Mouse (Mus musculus): ENCODE data around the gene Acot2.
"Not testable (repeated sequence)": the region's sequence is repeated elsewhere in the genome, so short reads cannot be mapped to it uniquely, and the experiment has no call there.

Gene Acot2

DNA sequence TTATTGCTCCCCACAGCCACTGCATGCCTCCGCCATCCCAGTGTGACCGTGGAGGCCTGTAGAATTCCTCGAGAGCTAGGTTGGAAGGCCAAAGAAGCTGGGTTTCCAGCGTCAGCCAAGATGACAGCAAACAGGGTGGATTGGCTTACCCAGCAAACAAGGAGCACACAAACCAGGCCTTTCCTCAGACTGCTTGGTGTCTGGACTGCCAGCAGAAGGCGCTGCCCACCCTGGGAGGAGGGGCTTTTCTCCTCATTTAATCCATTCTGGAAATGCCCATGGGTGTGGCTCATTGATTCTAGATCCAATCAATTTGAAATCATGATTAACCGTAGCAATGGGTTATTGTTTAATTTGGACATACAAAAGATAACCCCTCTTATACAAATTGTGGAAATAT is 25.5 kb downstream of the Acot2 start:
- no peak for TF ChIP-seq GATA4 (IDR thresholded peaks at IDR 0.05; ENCODE audit: insufficient replicate concordance, low read length)

DNA sequence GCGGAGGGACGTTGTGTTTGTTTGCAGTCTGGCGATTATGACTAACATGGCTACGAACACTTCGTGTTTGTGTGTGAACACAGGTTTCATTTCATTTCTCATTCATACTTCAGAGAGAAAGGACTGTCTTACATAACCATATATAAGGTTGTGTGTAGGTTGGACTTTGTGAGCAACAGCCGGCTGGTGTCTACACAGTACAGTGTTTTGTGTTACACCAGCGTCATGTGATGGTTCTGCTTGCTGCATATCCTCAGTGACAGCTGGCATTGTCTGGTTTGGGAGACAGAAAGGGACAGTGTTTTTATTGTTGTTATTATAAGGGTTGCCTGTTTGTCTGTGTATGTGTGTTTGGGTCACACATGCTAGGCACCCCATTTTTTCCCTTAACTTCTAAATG is 26.0 kb downstream of the Acot2 start:
- TF ChIP-seq GATA4 (IDR thresholded peaks at IDR 0.05; ENCODE audit: insufficient replicate concordance, low read length), result no peak

DNA sequence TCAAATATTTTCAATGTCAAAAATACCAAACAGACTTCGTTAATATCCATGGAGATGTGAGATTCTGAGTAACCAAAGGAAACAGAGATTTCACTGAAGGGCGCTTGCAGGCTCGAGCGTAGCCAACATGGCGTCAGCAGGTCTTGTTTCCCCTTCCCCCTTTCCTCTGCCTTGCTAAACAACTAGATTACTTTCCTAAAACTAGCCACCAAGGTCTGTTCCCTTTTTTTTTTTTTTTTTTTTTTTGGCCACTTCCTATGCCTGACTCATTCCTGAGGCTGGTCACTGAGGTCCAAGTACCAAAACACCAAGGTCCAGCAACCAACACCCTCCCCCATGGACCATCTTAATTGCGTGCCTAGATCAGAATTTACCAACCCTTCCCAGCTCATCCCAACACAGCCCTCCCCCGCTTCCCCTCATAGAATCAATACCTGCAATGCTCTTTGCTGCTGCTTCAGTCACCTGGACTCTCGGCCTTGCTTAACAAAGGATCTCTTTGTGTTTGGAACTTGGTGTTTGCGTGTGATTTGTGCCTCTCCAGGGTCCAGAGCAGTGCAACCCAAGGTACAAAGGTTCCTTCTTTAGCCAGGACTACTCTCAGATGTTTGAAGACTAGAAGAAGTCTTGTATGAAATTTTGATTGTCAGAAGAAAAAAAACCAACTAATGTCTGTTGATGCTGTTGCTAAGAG is 35.5 kb downstream of the Acot2 start:
- no peak for TF ChIP-seq GATA4 (IDR thresholded peaks at IDR 0.05; ENCODE audit: insufficient replicate concordance, low read length)

DNA sequence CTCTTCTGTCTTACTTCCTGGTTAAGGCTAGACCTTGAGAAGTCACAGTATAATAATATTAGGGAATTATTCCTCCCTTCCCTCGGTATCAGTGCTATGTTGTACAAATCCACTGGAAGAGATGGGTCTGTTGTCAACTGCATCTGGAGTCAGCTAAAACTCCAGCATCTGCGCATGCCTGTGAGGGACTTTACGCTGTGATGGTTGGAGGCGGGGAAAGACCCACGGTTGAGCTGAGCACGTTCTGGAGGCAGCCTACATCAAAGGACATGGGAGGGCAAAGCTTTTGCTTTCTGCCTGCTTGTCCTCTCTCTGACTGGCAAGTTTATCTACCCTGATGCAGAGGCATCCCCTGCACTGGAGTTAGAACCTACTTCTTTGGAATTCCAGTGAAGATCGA is 38.2 kb downstream of the Acot2 start:
- no peak for TF ChIP-seq GATA4 (IDR thresholded peaks at IDR 0.05; ENCODE audit: insufficient replicate concordance, low read length)

DNA sequence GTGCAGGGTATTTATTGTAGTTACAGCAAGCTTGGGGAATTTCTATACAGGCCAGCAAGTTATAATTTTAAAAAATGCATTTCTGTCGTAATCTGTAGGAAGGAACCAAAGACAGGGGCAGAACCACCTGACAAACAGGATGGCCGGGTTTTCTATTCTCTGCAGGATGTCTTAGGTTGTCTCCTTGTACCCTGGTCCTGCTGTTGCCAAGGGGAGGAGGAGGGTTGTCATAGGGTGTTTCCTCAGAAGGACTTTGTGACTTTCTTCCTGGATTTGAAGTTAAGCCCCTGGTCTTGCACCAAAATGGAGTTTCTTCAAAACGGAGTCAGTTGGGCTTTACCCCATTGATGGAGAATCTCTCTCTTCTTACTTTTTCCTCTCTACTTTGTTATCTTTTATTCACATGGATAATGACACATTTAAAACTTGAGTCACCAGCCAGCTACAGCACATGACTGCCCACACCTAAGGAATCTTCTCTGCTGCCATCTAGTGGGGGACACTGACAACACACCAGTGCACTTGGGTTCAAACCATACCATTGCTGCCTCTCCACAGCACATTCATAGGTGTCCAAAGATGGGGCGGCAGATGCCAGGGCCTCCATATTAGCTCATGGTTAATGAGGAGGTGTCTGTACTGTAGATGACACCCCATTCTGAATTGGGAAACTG is 43.1 kb downstream of the Acot2 start:
- no peak for TF ChIP-seq GATA4 (IDR thresholded peaks at IDR 0.05; ENCODE audit: insufficient replicate concordance, low read length)

DNA sequence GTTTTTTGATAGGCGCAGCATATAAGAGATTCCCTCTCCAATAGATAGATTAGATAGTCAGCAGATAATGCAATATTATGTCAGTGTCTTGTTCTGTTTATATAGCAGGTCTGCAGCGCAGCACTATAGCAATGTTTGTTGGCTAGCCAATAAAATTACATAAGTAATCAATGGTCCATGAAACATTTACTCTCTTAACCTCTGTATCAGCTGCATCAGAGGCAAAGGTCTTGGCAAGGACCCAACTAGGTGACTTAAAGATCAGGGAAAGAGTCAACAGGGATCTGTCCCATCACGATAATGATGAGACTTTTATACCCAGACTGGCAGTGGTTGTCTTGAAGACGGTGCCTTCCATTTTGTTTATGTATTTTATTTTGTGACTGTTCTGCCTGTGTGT is 45.2 kb downstream of the Acot2 start:
- peak; percentile 91 for TF ChIP-seq GATA4 (IDR thresholded peaks at IDR 0.05; ENCODE audit: insufficient replicate concordance, low read length)

DNA sequence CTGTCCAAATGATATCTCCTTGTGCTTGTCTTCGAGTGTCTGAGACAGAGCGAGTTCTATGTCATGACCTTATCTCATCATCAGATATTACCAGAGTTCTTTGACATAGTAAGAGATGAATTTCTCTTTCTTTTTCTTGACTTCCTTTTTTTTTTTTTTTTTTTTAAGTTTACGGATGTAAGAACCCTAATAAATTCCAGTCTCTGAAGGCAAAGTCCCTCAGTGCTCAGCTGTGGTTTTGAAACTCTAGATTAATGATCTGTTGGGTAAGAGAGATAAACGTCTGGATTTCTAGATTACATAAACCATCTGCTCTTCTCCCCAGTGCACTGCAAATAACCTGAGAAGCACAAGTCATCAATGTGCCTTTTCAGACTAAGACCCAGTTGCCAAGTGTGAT is 46.4 kb downstream of the Acot2 start:
- peak; percentile 57; the same call in 1 of the 2 replicates for TF ChIP-seq GATA4 (IDR thresholded peaks at IDR 0.05; ENCODE audit: insufficient replicate concordance, low read length)

DNA sequence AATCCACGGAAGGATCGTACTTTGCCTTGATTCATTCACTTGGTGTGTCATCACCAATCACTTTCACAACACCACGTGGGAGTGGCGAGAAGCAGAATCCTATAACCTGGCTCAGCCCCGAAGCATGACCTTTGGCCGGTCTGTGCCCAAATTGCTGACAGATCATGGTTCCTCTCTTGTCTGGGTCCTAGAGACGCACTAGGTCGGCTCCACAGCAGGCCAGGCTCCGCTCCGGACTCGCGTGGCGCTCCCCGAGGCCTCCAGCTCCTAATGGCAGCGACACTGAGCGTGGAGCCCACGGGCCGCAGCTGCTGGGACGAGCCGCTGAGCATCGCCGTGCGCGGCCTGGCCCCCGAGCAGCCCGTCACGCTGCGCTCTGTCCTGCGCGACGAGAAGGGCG is 50.6 kb downstream of the Acot2 start, which contains the start of gene Acot4:
Gene Acot4 (plus strand): TSS at position 139 of the 400 bp plus-strand sequence.
- not testable (repeated sequence) for TF ChIP-seq GATA4 (IDR thresholded peaks at IDR 0.05; ENCODE audit: insufficient replicate concordance, low read length)

DNA sequence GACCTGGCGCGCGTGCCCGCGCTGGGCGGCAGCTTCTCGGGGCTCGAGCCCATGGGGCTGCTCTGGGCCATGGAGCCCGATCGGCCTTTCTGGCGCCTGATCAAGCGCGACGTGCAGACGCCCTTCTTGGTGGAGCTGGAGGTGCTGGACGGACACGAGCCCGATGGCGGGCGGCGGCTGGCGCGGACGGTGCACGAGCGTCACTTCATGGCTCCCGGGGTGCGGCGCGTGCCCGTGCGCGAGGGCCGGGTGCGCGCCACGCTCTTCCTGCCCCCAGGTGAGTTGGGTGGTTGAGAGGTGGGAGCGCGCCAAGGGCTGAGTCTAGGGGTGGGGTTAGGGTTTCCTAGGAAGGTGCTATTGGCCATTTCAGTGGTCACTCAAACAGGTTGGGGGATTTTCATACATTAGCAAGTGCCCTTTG is 51.0 kb downstream of the Acot2 start, which contains the start of gene Gm49366:
Gene Gm49366 (plus strand): TSS at position 245 of the 421 bp plus-strand sequence.
- TF ChIP-seq GATA4 (IDR thresholded peaks at IDR 0.05; ENCODE audit: insufficient replicate concordance, low read length), result not testable (repeated sequence)

DNA sequence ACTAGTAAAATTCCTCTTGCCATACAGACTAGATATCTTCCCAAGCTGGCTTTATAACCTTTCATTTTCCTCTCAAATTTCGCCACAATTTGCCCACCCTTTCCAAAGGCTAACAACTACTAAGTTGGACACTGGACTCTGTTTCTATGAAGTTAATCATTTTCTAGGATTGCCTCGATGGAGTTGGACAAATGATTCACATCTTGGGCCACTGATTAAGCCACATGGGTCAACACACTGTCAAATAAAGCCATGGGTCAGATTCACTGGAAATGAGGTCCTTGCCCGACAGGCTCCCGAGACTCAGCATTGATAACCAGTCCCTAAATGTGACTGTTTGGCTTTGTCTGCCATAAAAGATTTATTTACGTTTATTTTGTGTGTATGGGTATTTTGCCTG is 54.6 kb downstream of the Acot2 start:
- TF ChIP-seq GATA4 (IDR thresholded peaks at IDR 0.05; ENCODE audit: insufficient replicate concordance, low read length), result peak; percentile 67

All from liver, adult (tissue).